Mouse (Mus musculus) ES-E14 (cell line): Measurements from ENCODE around the gene Zbtb20. TPM values are rescaled to one million over a fixed set of nuclear protein-coding genes. Genes with fewer than 3 reads are reported as not detected.

Experiments used
- DNase-seq: peaks from one replicate; pipeline ENCODE4 v3.0.0-alpha.2; 2013; ENCODE audit warnings: low read depth, low spot score
- H3K27ac ChIP-seq: 2 replicates; pipeline ENCODE4 v1.5.1; 2012; ENCODE audit warnings: low read depth, mild to moderate bottlenecking, low read length, moderate library complexity, mixed read lengths; ENCODE audit not compliant: poor library complexity, insufficient read depth, severe bottlenecking
- H3K36me3 ChIP-seq: 2 replicates; pipeline ENCODE4 v1.6.1; 2012; ENCODE audit warnings: mild to moderate bottlenecking, low read length, moderate library complexity, mixed read lengths; ENCODE audit not compliant: control insufficient read depth, poor library complexity, insufficient read depth, severe bottlenecking
- H3K4me1 ChIP-seq, 2 experiments: fragments of 150-350 bp in 1 of 2; sonication (generic) in 1 of 2; 2 replicates each; pipeline ENCODE4 v1.6.1; 2012; ENCODE audit warnings: low read length in 2 of 2, mild to moderate bottlenecking in 1 of 2, mixed read lengths in 1 of 2; ENCODE audit not compliant: control insufficient read depth in 2 of 2, insufficient read depth in 2 of 2, poor library complexity in 1 of 2
- H3K4me3 ChIP-seq, 2 experiments: fragments of 150-350 bp in 1 of 2; sonication (generic) in 1 of 2; 2 replicates each; pipeline ENCODE4 v1.5.1; 2012; ENCODE audit warnings: low read length in 2 of 2, low read depth in 1 of 2, mild to moderate bottlenecking in 1 of 2, mixed read lengths in 1 of 2; ENCODE audit not compliant: insufficient read depth in 1 of 2, poor library complexity in 1 of 2, severe bottlenecking in 1 of 2
- H3K9ac ChIP-seq: 2 replicates; pipeline ENCODE4 v1.6.1; 2012; ENCODE audit warnings: low read depth, mild to moderate bottlenecking, low read length, mixed read lengths; ENCODE audit not compliant: poor library complexity, insufficient read depth, severe bottlenecking
- H3K9me3 ChIP-seq: fragments of 150-350 bp; sonication (generic); 2 replicates; pipeline ENCODE4 v1.6.1; 2012; ENCODE audit warnings: low read depth, mild to moderate bottlenecking, low read length; ENCODE audit not compliant: control insufficient read depth, insufficient read depth
- CHD2 ChIP-seq: IDR thresholded peaks from 2 replicates; pipeline ENCODE4 v1.6.1; 2014; ENCODE audit warnings: mild to moderate bottlenecking, low read depth, low read length, inconsistent platforms
- HCFC1 ChIP-seq: IDR thresholded peaks from 2 replicates; pipeline ENCODE4 v1.6.1; 2012; ENCODE audit warnings: low read length, inconsistent platforms, borderline replicate concordance; ENCODE audit not compliant: insufficient read depth
- MAFK ChIP-seq: IDR thresholded peaks from 2 replicates; pipeline ENCODE4 v1.6.1; 2014; ENCODE audit warnings: mild to moderate bottlenecking, low read depth, low read length, inconsistent platforms; ENCODE audit not compliant: insufficient read depth
- ZC3H11A ChIP-seq: IDR thresholded peaks from 2 replicates; pipeline ENCODE4 v1.6.1; 2012; ENCODE audit warnings: low read depth, mild to moderate bottlenecking, inconsistent platforms, low read length, borderline replicate concordance
- ZNF384 ChIP-seq: IDR thresholded peaks from 2 replicates; pipeline ENCODE4 v1.6.1; 2012; ENCODE audit warnings: low read depth, low read length, inconsistent platforms
- in situ Hi-C, 2 experiments: fragments of 600-800 bp; cut with MboI; formaldehyde crosslinking; loops; one replicate each; pipeline ENCODE4 v1.15.1; 2025; ENCODE audit warnings: low sequenced_read_pairs in 2 of 2, inconsistent platforms in 1 of 2; ENCODE audit not compliant: unreplicated experiment in 2 of 2
- total RNA-seq: library from RNA; depleted of rRNA; stranded (reverse); fragments of 300-350 nt; gene quantifications from 2 replicates; pipeline ENCODE4 v1.2.3, GENCODE M21; 2012

The Zbtb20 gene
- total RNA-seq, 1 experiment: 4.0 TPM

GRCm38 (mm10) chr16:43581551-43581950, 705.9 kb downstream of the Zbtb20 start:
- in situ Hi-C loops: no loop called here

DNA sequence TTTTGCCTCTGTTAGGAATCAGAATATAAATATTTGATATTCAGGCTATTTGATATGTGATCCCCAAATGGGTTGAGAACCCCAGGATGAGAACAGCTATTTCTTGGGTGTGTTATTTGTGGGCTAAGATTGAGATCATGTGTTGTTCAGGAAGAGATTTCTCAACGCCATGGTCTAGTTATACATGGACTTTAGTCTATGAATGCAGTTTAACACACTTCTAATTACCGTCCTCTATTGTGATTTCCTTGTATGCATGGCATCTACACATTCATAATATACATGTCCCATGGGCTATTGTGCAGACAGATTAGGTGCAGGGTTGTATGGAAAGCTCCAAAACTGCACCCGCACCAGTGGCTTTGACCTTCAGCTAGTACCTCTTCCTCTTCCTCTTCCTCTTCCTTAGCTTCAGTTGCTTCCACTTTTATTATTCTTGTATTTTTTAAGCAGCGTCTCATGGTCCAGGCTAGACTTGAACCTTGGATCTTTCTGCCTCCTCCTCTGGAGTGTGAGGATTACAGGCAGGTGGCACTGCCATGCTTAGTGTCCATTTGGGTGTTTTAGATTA, 711.3 kb downstream of the Zbtb20 start:
- Histone ChIP-seq H3K36me3 (no peaks in the 10 kb centered on the region), H3K4me1 (no peaks in the 10 kb centered on the region), H3K9ac (no peak overlapping the region), H3K4me3 (no peak overlapping the region), H3K9me3 (no peaks in the 10 kb centered on the region), H3K27ac (no peak overlapping the region)
- in situ Hi-C loops: no loop called here
- DNase-seq: no peak
- no peak for TF ChIP-seq MAFK
- no peak for TF ChIP-seq ZNF384

More at GRCm38 (mm10) chr16:43581551-43581950, 705.9 kb downstream of the Zbtb20 start:
- Histone ChIP-seq H3K27ac (no peak overlapping the region), H3K4me1 (peaks cover 0 to 2% of the 10 kb centered on the region in 2 experiments; a peak in 1 of 4 replicates), H3K36me3 (no peaks in the 10 kb centered on the region), H3K9me3 (no peaks in the 10 kb centered on the region), H3K9ac (no peak overlapping the region), H3K4me3 (no peak overlapping the region)
- no peak for TF ChIP-seq ZC3H11A
- no peak for TF ChIP-seq MAFK
- no peak for TF ChIP-seq ZNF384
- TF ChIP-seq HCFC1: no peak
- no peak for TF ChIP-seq CHD2
- DNase-seq: no peak

GRCm38 (mm10) chr16:43590704-43591493, 715.2 kb downstream of the Zbtb20 start:
- in situ Hi-C loops: no loop called here

DNA sequence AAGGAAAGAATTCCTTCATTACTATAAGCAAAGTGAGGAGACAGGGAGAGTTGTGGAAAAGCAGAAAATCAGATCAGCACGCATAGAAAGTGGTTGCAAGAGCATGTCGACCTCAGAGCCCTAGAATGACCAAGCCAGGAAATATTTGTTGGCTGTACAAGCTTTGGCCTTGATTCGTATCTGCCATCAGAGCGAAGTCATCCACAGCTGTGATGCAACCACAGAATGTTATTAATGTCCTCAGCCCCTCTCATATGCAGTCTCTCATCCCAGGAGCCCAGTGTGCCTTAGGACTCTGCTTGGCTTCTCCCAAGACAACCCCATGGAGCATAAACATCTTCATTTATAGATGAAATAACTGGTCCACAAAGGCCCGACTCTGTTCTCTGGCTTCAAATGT, 716.4 kb downstream of the Zbtb20 start:
- Histone ChIP-seq H3K9me3 (no peaks in the 10 kb centered on the region), H3K9ac (no peak overlapping the region), H3K4me3 (no peak overlapping the region), H3K4me1 (no peaks in the 10 kb centered on the region), H3K27ac (no peak overlapping the region), H3K36me3 (no peaks in the 10 kb centered on the region)
- no peak for DNase-seq
- TF ChIP-seq ZNF384 (no peak), HCFC1 (no peak), MAFK (no peak), ZC3H11A (no peak), CHD2 (no peak)
- in situ Hi-C loops: no loop called here

More at GRCm38 (mm10) chr16:43590704-43591493, 715.2 kb downstream of the Zbtb20 start:
- Histone ChIP-seq H3K4me3 (no peak overlapping the region), H3K4me1 (no peaks in the 10 kb centered on the region), H3K9me3 (no peaks in the 10 kb centered on the region), H3K9ac (no peak overlapping the region), H3K27ac (no peak overlapping the region), H3K36me3 (no peaks in the 10 kb centered on the region)
- TF ChIP-seq ZC3H11A: no peak
- no peak for TF ChIP-seq HCFC1
- TF ChIP-seq MAFK: no peak
- no peak for TF ChIP-seq CHD2
- no peak for TF ChIP-seq ZNF384
- DNase-seq: no peak

GRCm38 (mm10) chr16:43592801-43593200, 717.1 kb downstream of the Zbtb20 start:
- no peaks in the 10 kb centered on the region for H3K4me1 ChIP-seq
- TF ChIP-seq MAFK: no peak
- no peak for TF ChIP-seq ZC3H11A
- TF ChIP-seq HCFC1: no peak
- no peak for TF ChIP-seq ZNF384
- no peak for TF ChIP-seq CHD2
- no peaks in the 10 kb centered on the region for H3K9me3 ChIP-seq
- H3K4me3 ChIP-seq: no peak overlapping the region
- no peak for DNase-seq
- in situ Hi-C loops: no loop called here
- H3K9ac ChIP-seq: no peak overlapping the region
- no peak overlapping the region for H3K27ac ChIP-seq
- H3K36me3 ChIP-seq: no peaks in the 10 kb centered on the region
